Mouse (Mus musculus): ENCODE results near the gene Pih1d2. TPM values are rescaled to one million over a fixed set of nuclear protein-coding genes. Genes with fewer than 3 reads are reported as not detected.

The Pih1d2 gene
- polyA plus RNA-seq, 1 experiment from 2014 or later = 1.6 TPM

- Histone ChIP-seq H3K4me2 (replicated peaks; ENCODE audit: low read depth) (no peak overlapping the region), H3K4me1 (replicated peaks; ENCODE audit: control insufficient read depth, insufficient read depth, low read length) (no peaks in the 10 kb centered on the region; the same call in 1 of the 2 replicates), H3K27ac (ENCODE audit: low read depth, low read length) (no peak overlapping the region), H3K9me3 (ENCODE audit: control insufficient read depth) (no peaks in the 10 kb centered on the region), H3K27me3 (replicated peaks; ENCODE audit: control insufficient read depth, insufficient read depth, low read length) (no peaks in the 10 kb centered on the region), H3K9ac (ENCODE audit: low read depth, low read length) (no peak overlapping the region), H3K4me3 (ENCODE audit: low read depth, low read length) (no peak overlapping the region), H3K36me3 (ENCODE audit: control insufficient read depth, insufficient read depth) (peaks cover 17% of the 10 kb centered on the region)
- 93% methylated on average over 11 of the region's 11 CpGs for WGBS
- no peak for ATAC-seq
- TF ChIP-seq CTCF (IDR thresholded peaks at IDR 0.05; ENCODE audit: low read depth) = no peak
Measured at GRCm38 (mm10) chr9:50634270-50634669, 17.1 kb downstream of the Pih1d2 start.

- no peaks in the 10 kb centered on the region for H3K4me1 ChIP-seq (replicated peaks; ENCODE audit: control insufficient read depth, insufficient read depth, low read length)
- WGBS = 80% methylated on average over 10 of the region's 10 CpGs
- no peak overlapping the region for H3K4me3 ChIP-seq (ENCODE audit: low read depth, low read length)
- H3K9me3 ChIP-seq (ENCODE audit: control insufficient read depth) = no peaks in the 10 kb centered on the region
- TF ChIP-seq CTCF (IDR thresholded peaks at IDR 0.05; ENCODE audit: low read depth) = no peak
- no peaks in the 10 kb centered on the region for H3K27me3 ChIP-seq (replicated peaks; ENCODE audit: control insufficient read depth, insufficient read depth, low read length)
- H3K36me3 ChIP-seq (ENCODE audit: control insufficient read depth, insufficient read depth) = peaks cover 84% of the 10 kb centered on the region
- no peak for ATAC-seq
- no peak overlapping the region for H3K27ac ChIP-seq (ENCODE audit: low read depth, low read length)
- H3K4me2 ChIP-seq (replicated peaks; ENCODE audit: low read depth) = no peak overlapping the region
- no peak overlapping the region for H3K9ac ChIP-seq (ENCODE audit: low read depth, low read length)
Measured at GRCm38 (mm10) chr9:50646826-50647370, 29.8 kb downstream of the Pih1d2 start.

- ATAC-seq = no peak
- 89% methylated on average over 10 of the region's 10 CpGs for whole genome bisulfite sequencing
- no peaks in the 10 kb centered on the region for H3K27me3 ChIP-seq (replicated peaks; ENCODE audit: control insufficient read depth, insufficient read depth, low read length)
- H3K9me3 ChIP-seq (ENCODE audit: control insufficient read depth) = no peaks in the 10 kb centered on the region
- TF ChIP-seq CTCF (IDR thresholded peaks at IDR 0.05; ENCODE audit: low read depth) = no peak
- H3K36me3 ChIP-seq (ENCODE audit: control insufficient read depth, insufficient read depth) = peaks cover 83% of the 10 kb centered on the region
- no peaks in the 10 kb centered on the region for H3K4me1 ChIP-seq (replicated peaks; ENCODE audit: control insufficient read depth, insufficient read depth, low read length)
- no peak overlapping the region for H3K27ac ChIP-seq (ENCODE audit: low read depth, low read length)
- no peak overlapping the region for H3K4me3 ChIP-seq (ENCODE audit: low read depth, low read length)
- H3K4me2 ChIP-seq (replicated peaks; ENCODE audit: low read depth) = no peak overlapping the region
- H3K9ac ChIP-seq (ENCODE audit: low read depth, low read length) = no peak overlapping the region
Measured at GRCm38 (mm10) chr9:50650503-50650902, 33.4 kb downstream of the Pih1d2 start.

- Histone ChIP-seq H3K9me3 (ENCODE audit: control insufficient read depth) (no peaks in the 10 kb centered on the region), H3K4me3 (ENCODE audit: low read depth, low read length) (peak overlapping the region; percentile 97), H3K4me2 (replicated peaks; ENCODE audit: low read depth) (peak overlapping the region; percentile 80), H3K27me3 (replicated peaks; ENCODE audit: control insufficient read depth, insufficient read depth, low read length) (no peaks in the 10 kb centered on the region), H3K27ac (ENCODE audit: low read depth, low read length) (no peak overlapping the region), H3K36me3 (ENCODE audit: control insufficient read depth, insufficient read depth) (peaks cover 27% of the 10 kb centered on the region), H3K4me1 (replicated peaks; ENCODE audit: control insufficient read depth, insufficient read depth, low read length) (no peaks in the 10 kb centered on the region), H3K9ac (ENCODE audit: low read depth, low read length) (peak overlapping the region; percentile 80; the same call in 1 of the 2 replicates)
- no peak for TF ChIP-seq CTCF (IDR thresholded peaks at IDR 0.05; ENCODE audit: low read depth)
- WGBS = 18% methylated on average over 5 of the region's 5 CpGs
- no peak for ATAC-seq
Measured at GRCm38 (mm10) chr9:50658391-50658790, 41.3 kb downstream of the Pih1d2 start.

- peak overlapping the region; percentile 97 for H3K4me3 ChIP-seq (ENCODE audit: low read depth, low read length)
- H3K4me1 ChIP-seq (replicated peaks; ENCODE audit: control insufficient read depth, insufficient read depth, low read length) = no peaks in the 10 kb centered on the region
- H3K4me2 ChIP-seq (replicated peaks; ENCODE audit: low read depth) = peak overlapping the region; percentile 80
- H3K27me3 ChIP-seq (replicated peaks; ENCODE audit: control insufficient read depth, insufficient read depth, low read length) = no peaks in the 10 kb centered on the region; the same call in 1 of the 2 replicates
- under 1% methylated on average over 28 of the region's 28 CpGs for WGBS
- ATAC-seq = peak; percentile 23
- peak overlapping the region; percentile 69 for H3K27ac ChIP-seq (ENCODE audit: low read depth, low read length)
- TF ChIP-seq CTCF (IDR thresholded peaks at IDR 0.05; ENCODE audit: low read depth) = no peak
- peaks cover 21% of the 10 kb centered on the region for H3K36me3 ChIP-seq (ENCODE audit: control insufficient read depth, insufficient read depth)
- H3K9ac ChIP-seq (ENCODE audit: low read depth, low read length) = peak overlapping the region; percentile 80
- no peaks in the 10 kb centered on the region for H3K9me3 ChIP-seq (ENCODE audit: control insufficient read depth)
Measured at GRCm38 (mm10) chr9:50658941-50659388, 41.8 kb downstream of the Pih1d2 start.

- H3K27me3 ChIP-seq (replicated peaks; ENCODE audit: control insufficient read depth, insufficient read depth, low read length) = no peaks in the 10 kb centered on the region; the same call in 1 of the 2 replicates
- no peak; the same call in 1 of the 2 replicates for TF ChIP-seq CTCF (IDR thresholded peaks at IDR 0.05; ENCODE audit: low read depth)
- H3K4me1 ChIP-seq (replicated peaks; ENCODE audit: control insufficient read depth, insufficient read depth, low read length) = no peaks in the 10 kb centered on the region
- peak within 1 kb of the TSS; percentile 80 for H3K9ac ChIP-seq (ENCODE audit: low read depth, low read length)
- no peaks in the 10 kb centered on the region for H3K9me3 ChIP-seq (ENCODE audit: control insufficient read depth)
- peak within 1 kb of the TSS; percentile 80 for H3K4me2 ChIP-seq (replicated peaks; ENCODE audit: low read depth)
- under 1% methylated on average over 63 of the region's 63 CpGs for WGBS
- H3K36me3 ChIP-seq (ENCODE audit: control insufficient read depth, insufficient read depth) = peaks cover 15% of the 10 kb centered on the region
- peak within 1 kb of the TSS; percentile 97 for H3K4me3 ChIP-seq (ENCODE audit: low read depth, low read length)
- H3K27ac ChIP-seq (ENCODE audit: low read depth, low read length) = peak within 1 kb of the TSS; percentile 69
- ATAC-seq = peak; percentile 87
Measured at GRCm38 (mm10) chr9:50659392-50660217, 42.5 kb downstream of the Pih1d2 start, which contains the start of gene Dlat. Gene Dlat (minus strand): TSS chr9:50659780.

All from intestine, postnatal 0 days (tissue).